Mouse (Mus musculus): ENCODE results near the gene Ncoa3.

DNA sequence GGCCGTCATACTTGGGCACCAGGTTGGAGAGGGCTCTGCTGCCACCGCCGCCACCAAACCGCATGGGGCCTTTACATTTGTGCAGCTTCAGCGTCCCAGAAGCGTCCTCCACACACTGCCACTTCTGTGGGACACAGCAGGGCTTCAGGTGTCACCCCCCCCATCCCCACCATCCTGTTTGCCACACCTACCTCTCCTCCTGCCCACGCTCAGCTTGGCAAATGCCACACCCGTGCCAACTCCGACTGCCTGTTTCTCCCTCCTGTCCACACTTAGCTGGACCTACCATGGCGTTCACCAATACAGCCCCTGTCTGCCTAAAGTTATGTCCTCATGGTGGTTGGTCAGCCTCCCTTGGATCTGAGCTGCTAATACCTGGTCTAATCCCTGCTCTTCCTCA lies 90.2 kb downstream of the Ncoa3 start:
- TF ChIP-seq POLR2A (IDR thresholded peaks at IDR 0.05; ENCODE audit: borderline replicate concordance, extremely low read depth, insufficient read depth, insufficient read length, poor library complexity, severe bottlenecking) (no peak), CTCF (IDR thresholded peaks at IDR 0.05; ENCODE audit: borderline replicate concordance, extremely low read depth, insufficient read depth, insufficient read length) (no peak)
